Mouse (Mus musculus) hindbrain, embryonic 12.5 days (tissue): Measurements from ENCODE around the gene Tmem255b. TPM values are rescaled to one million over a fixed set of nuclear protein-coding genes. Genes with fewer than 3 reads are reported as not detected.

Experiments used
- ATAC-seq: fragments of 200-750 bp; cut with Nextera tagmentation; 2 replicates; pipeline ENCODE4 v1.8.0; 2017; ENCODE audit warnings: moderate TSS enrichment; ENCODE audit not compliant: low FRiP score
- H3K27ac ChIP-seq: fragments of 300-500 bp; sonication (generic); 2 replicates; pipeline ENCODE4 v1.5.1; 2016; ENCODE audit warnings: mild to moderate bottlenecking
- H3K27me3 ChIP-seq: fragments of 300-500 bp; sonication (generic); 2 replicates; pipeline ENCODE4 v1.6.1; 2016; ENCODE audit warnings: mild to moderate bottlenecking
- H3K36me3 ChIP-seq: fragments of 300-500 bp; sonication (generic); 2 replicates; pipeline ENCODE4 v1.6.1; 2016; ENCODE audit warnings: mild to moderate bottlenecking
- H3K4me1 ChIP-seq: fragments of 300-500 bp; sonication (generic); 2 replicates; pipeline ENCODE4 v1.6.1; 2016
- H3K4me2 ChIP-seq: fragments of 300-500 bp; sonication (generic); replicated peaks from 2 replicates; pipeline ENCODE4 v1.6.1; 2016; ENCODE audit warnings: mild to moderate bottlenecking
- H3K4me3 ChIP-seq: fragments of 300-500 bp; sonication (generic); 2 replicates; pipeline ENCODE4 v1.5.1; 2016; ENCODE audit warnings: mild to moderate bottlenecking
- H3K9ac ChIP-seq: fragments of 300-500 bp; sonication (generic); 2 replicates; pipeline ENCODE4 v1.6.1; 2016; ENCODE audit warnings: mild to moderate bottlenecking, moderate library complexity
- H3K9me3 ChIP-seq: fragments of 300-500 bp; sonication (generic); replicated peaks from 2 replicates; pipeline ENCODE4 v1.6.1; 2016; ENCODE audit warnings: mild to moderate bottlenecking
- WGBS: fragments of 180-500 bp; shearing (Covaris S2); methylation state at CpG from one replicate; pipeline ENCODE4 v1.1.7; 2016; 5-methylcytosine and 5-hydroxymethylcytosine counted together
- polyA plus RNA-seq: library from polyadenylated mRNA; unstranded; fragments of >200 nt; fragmentation: Nextera tagmentation; extraction: Ambion mirVana; gene quantifications from 2 replicates; pipeline ENCODE4 v1.2.1, GENCODE M21; 2016

The Tmem255b gene
- polyA plus RNA-seq, 1 experiment from 2014 or later: 0.52 TPM

- Histone ChIP-seq H3K27ac (no peak overlapping the region), H3K4me3 (no peak overlapping the region), H3K36me3 (no peaks in the 10 kb centered on the region), H3K4me2 (no peak overlapping the region), H3K4me1 (no peaks in the 10 kb centered on the region), H3K27me3 (no peaks in the 10 kb centered on the region), H3K9me3 (0 out of 2 replicates have a peak, but pooled peaks cover 3% of the 10 kb centered on the region), H3K9ac (no peak overlapping the region)
- WGBS: 76% methylated on average over 2 of the region's 2 CpGs
- ATAC-seq: no peak
Measured at GRCm38 (mm10) chr8:13419111-13419639, 15.8 kb upstream of the Tmem255b start.

- ATAC-seq: no peak
- Histone ChIP-seq H3K9me3 (0 out of 2 replicates have a peak, but pooled peaks cover 3% of the 10 kb centered on the region), H3K27me3 (no peaks in the 10 kb centered on the region), H3K27ac (no peak overlapping the region), H3K9ac (no peak overlapping the region), H3K36me3 (no peaks in the 10 kb centered on the region), H3K4me2 (no peak overlapping the region), H3K4me3 (no peak overlapping the region), H3K4me1 (no peaks in the 10 kb centered on the region)
- WGBS: 92% methylated on average over 6 of the region's 6 CpGs
Measured at GRCm38 (mm10) chr8:13420970-13421369, 14.0 kb upstream of the Tmem255b start.

GRCm38 (mm10) chr8:13427351-13427750 is 7.6 kb upstream of the Tmem255b start:
- H3K9me3 ChIP-seq: no peaks in the 10 kb centered on the region

GRCm38 (mm10) chr8:13428156-13428555 is 6.8 kb upstream of the Tmem255b start:
- H3K36me3 ChIP-seq: no peaks in the 10 kb centered on the region
- no peaks in the 10 kb centered on the region for H3K4me1 ChIP-seq
- no peak overlapping the region for H3K4me3 ChIP-seq
- ATAC-seq: no peak
- H3K9ac ChIP-seq: no peak overlapping the region
- no peaks in the 10 kb centered on the region for H3K9me3 ChIP-seq
- no peak overlapping the region for H3K4me2 ChIP-seq
- 87% methylated on average over 9 of the region's 9 CpGs for WGBS
- H3K27ac ChIP-seq: no peak overlapping the region
- no peaks in the 10 kb centered on the region for H3K27me3 ChIP-seq

More at GRCm38 (mm10) chr8:13427351-13427750, 7.6 kb upstream of the Tmem255b start:
- ATAC-seq: no peak
- Histone ChIP-seq H3K36me3 (no peaks in the 10 kb centered on the region), H3K9ac (no peak overlapping the region), H3K4me2 (no peak overlapping the region), H3K27me3 (no peaks in the 10 kb centered on the region), H3K4me3 (no peak overlapping the region), H3K4me1 (no peaks in the 10 kb centered on the region), H3K27ac (no peak overlapping the region)
- 87% methylated on average over 6 of the region's 6 CpGs for WGBS

GRCm38 (mm10) chr8:13430412-13430811 is 4.6 kb upstream of the Tmem255b start:
- WGBS: 82% methylated on average over 7 of the region's 7 CpGs
- Histone ChIP-seq H3K4me1 (no peaks in the 10 kb centered on the region), H3K27ac (no peak overlapping the region), H3K36me3 (no peaks in the 10 kb centered on the region), H3K4me2 (no peak overlapping the region), H3K9me3 (no peaks in the 10 kb centered on the region), H3K4me3 (no peak overlapping the region), H3K9ac (no peak overlapping the region), H3K27me3 (peaks cover 12% of the 10 kb centered on the region)
- no peak for ATAC-seq

- H3K4me2 ChIP-seq: no peak overlapping the region
- H3K27me3 ChIP-seq: peaks cover 16% of the 10 kb centered on the region
- no peaks in the 10 kb centered on the region for H3K9me3 ChIP-seq
- H3K9ac ChIP-seq: no peak overlapping the region
- no peaks in the 10 kb centered on the region for H3K36me3 ChIP-seq
- no peak for ATAC-seq
- no peak overlapping the region for H3K4me3 ChIP-seq
- no peak overlapping the region for H3K27ac ChIP-seq
- H3K4me1 ChIP-seq: no peaks in the 10 kb centered on the region
Measured at GRCm38 (mm10) chr8:13430866-13431265, 4.1 kb upstream of the Tmem255b start.

- no peak overlapping the region for H3K4me2 ChIP-seq
- H3K9ac ChIP-seq: no peak overlapping the region
- no peak overlapping the region for H3K27ac ChIP-seq
- H3K27me3 ChIP-seq: peaks cover 33% of the 10 kb centered on the region
- no peaks in the 10 kb centered on the region for H3K36me3 ChIP-seq
- WGBS: 75% methylated on average over 5 of the region's 5 CpGs
- no peaks in the 10 kb centered on the region; the same call in 1 of the 2 replicates for H3K4me1 ChIP-seq
- no peaks in the 10 kb centered on the region for H3K9me3 ChIP-seq
- ATAC-seq: no peak
- no peak overlapping the region for H3K4me3 ChIP-seq
Measured at GRCm38 (mm10) chr8:13433130-13433529, 1.9 kb upstream of the Tmem255b start.

- Histone ChIP-seq H3K27ac (no peak overlapping the region), H3K9ac (no peak overlapping the region), H3K4me2 (no peak overlapping the region), H3K4me1 (no peaks in the 10 kb centered on the region; the same call in 1 of the 2 replicates), H3K9me3 (no peaks in the 10 kb centered on the region), H3K4me3 (no peak overlapping the region), H3K36me3 (no peaks in the 10 kb centered on the region), H3K27me3 (peaks cover 33% of the 10 kb centered on the region)
- WGBS: 18% methylated on average over 8 of the region's 8 CpGs
- no peak for ATAC-seq
Measured at GRCm38 (mm10) chr8:13436052-13436451, 1.1 kb downstream of the Tmem255b start.

GRCm38 (mm10) chr8:13437531-13437930 is 2.5 kb downstream of the Tmem255b start:
- no peaks in the 10 kb centered on the region for H3K9me3 ChIP-seq
- no peak overlapping the region for H3K4me3 ChIP-seq
- no peaks in the 10 kb centered on the region for H3K36me3 ChIP-seq
- no peaks in the 10 kb centered on the region; the same call in 1 of the 2 replicates for H3K4me1 ChIP-seq
- no peak overlapping the region for H3K4me2 ChIP-seq
- no peak overlapping the region for H3K9ac ChIP-seq
- H3K27me3 ChIP-seq: peaks cover 33% of the 10 kb centered on the region
- WGBS: 79% methylated on average over 2 of the region's 2 CpGs
- ATAC-seq: no peak
- no peak overlapping the region for H3K27ac ChIP-seq

- Histone ChIP-seq H3K4me2 (no peak overlapping the region), H3K9me3 (no peaks in the 10 kb centered on the region), H3K9ac (no peak overlapping the region), H3K27me3 (peaks cover 4% of the 10 kb centered on the region; the same call in 1 of the 2 replicates), H3K4me1 (no peaks in the 10 kb centered on the region), H3K36me3 (no peaks in the 10 kb centered on the region), H3K27ac (no peak overlapping the region), H3K4me3 (no peak overlapping the region)
- no peak for ATAC-seq
- 92% methylated on average over 2 of the region's 2 CpGs for WGBS
Measured at GRCm38 (mm10) chr8:13442152-13442551, 7.2 kb downstream of the Tmem255b start.

GRCm38 (mm10) chr8:13446456-13446855 is 11.5 kb downstream of the Tmem255b start:
- H3K36me3 ChIP-seq: no peaks in the 10 kb centered on the region
- H3K27ac ChIP-seq: no peak overlapping the region
- 0 out of 2 replicates have a peak, but pooled peaks cover 2% of the 10 kb centered on the region for H3K27me3 ChIP-seq
- H3K9ac ChIP-seq: no peak overlapping the region
- ATAC-seq: no peak
- H3K4me1 ChIP-seq: no peaks in the 10 kb centered on the region
- H3K4me2 ChIP-seq: no peak overlapping the region
- no peak overlapping the region for H3K4me3 ChIP-seq
- WGBS: 94% methylated on average over 6 of the region's 6 CpGs
- H3K9me3 ChIP-seq: no peaks in the 10 kb centered on the region

- 55% methylated on average over 4 of the region's 4 CpGs for WGBS
- H3K27ac ChIP-seq: no peak overlapping the region
- H3K27me3 ChIP-seq: 0 out of 2 replicates have a peak, but pooled peaks cover 2% of the 10 kb centered on the region
- H3K36me3 ChIP-seq: no peaks in the 10 kb centered on the region
- H3K4me1 ChIP-seq: no peaks in the 10 kb centered on the region
- ATAC-seq: no peak
- no peak overlapping the region for H3K4me2 ChIP-seq
- no peak overlapping the region for H3K9ac ChIP-seq
- no peaks in the 10 kb centered on the region for H3K9me3 ChIP-seq
- H3K4me3 ChIP-seq: no peak overlapping the region
Measured at GRCm38 (mm10) chr8:13448145-13448544, 13.2 kb downstream of the Tmem255b start.

GRCm38 (mm10) chr8:13451747-13452277 is 16.8 kb downstream of the Tmem255b start:
- ATAC-seq: no peak

More at GRCm38 (mm10) chr8:13451747-13452277, 16.8 kb downstream of the Tmem255b start:
- H3K4me3 ChIP-seq: no peak overlapping the region
- WGBS: 80% methylated on average over 6 of the region's 6 CpGs
- no peak overlapping the region for H3K4me2 ChIP-seq
- peaks cover 12% of the 10 kb centered on the region; the same call in 1 of the 2 replicates for H3K4me1 ChIP-seq
- H3K9ac ChIP-seq: no peak overlapping the region
- H3K36me3 ChIP-seq: no peaks in the 10 kb centered on the region
- H3K9me3 ChIP-seq: no peaks in the 10 kb centered on the region
- 0 out of 2 replicates have a peak, but pooled peaks cover 2% of the 10 kb centered on the region for H3K27me3 ChIP-seq
- no peak overlapping the region for H3K27ac ChIP-seq
